Mouse (Mus musculus): ENCODE measurements around the gene Gpam.

The Gpam gene

GRCm38 (mm10) chr19:55103081-55103830 lies 23.8 kb downstream of the Gpam start:
- peak; percentile 75 for DNase-seq (ENCODE audit: low spot score)

GRCm38 (mm10) chr19:55101659-55102058 lies 25.4 kb downstream of the Gpam start:
- no peak for DNase-seq (ENCODE audit: low spot score)

- DNase-seq (ENCODE audit: low spot score) = no peak
Measured at GRCm38 (mm10) chr19:55100227-55101140, 26.6 kb downstream of the Gpam start.

- peak; percentile 79 for DNase-seq (ENCODE audit: low spot score)
Measured at GRCm38 (mm10) chr19:55099184-55100160, 27.6 kb downstream of the Gpam start.

- DNase-seq (ENCODE audit: low spot score) = peak; percentile 74
Measured at GRCm38 (mm10) chr19:55098409-55099183, 28.4 kb downstream of the Gpam start.

- DNase-seq (ENCODE audit: low spot score) = no peak
Measured at GRCm38 (mm10) chr19:55097396-55097967, 29.6 kb downstream of the Gpam start.

GRCm38 (mm10) chr19:55096666-55097065 lies 30.4 kb downstream of the Gpam start:
- DNase-seq (ENCODE audit: low spot score) = peak; percentile 15

- no peak for DNase-seq (ENCODE audit: low spot score)
Measured at GRCm38 (mm10) chr19:55095547-55095946, 31.5 kb downstream of the Gpam start.

GRCm38 (mm10) chr19:55091602-55092413 lies 35.2 kb downstream of the Gpam start:
- DNase-seq (ENCODE audit: low spot score) = no peak

GRCm38 (mm10) chr19:55090885-55091284 lies 36.2 kb downstream of the Gpam start:
- DNase-seq (ENCODE audit: low spot score) = no peak

- no peak for DNase-seq (ENCODE audit: low spot score)
Measured at GRCm38 (mm10) chr19:55090142-55090541, 36.9 kb downstream of the Gpam start.

GRCm38 (mm10) chr19:55087776-55088175 lies 39.3 kb downstream of the Gpam start:
- DNase-seq (ENCODE audit: low spot score) = no peak

GRCm38 (mm10) chr19:55085857-55086185 lies 41.2 kb downstream of the Gpam start:
- DNase-seq (ENCODE audit: low spot score) = no peak

- no peak for DNase-seq (ENCODE audit: low spot score)
Measured at GRCm38 (mm10) chr19:55084971-55085856, 41.8 kb downstream of the Gpam start.

- no peak for DNase-seq (ENCODE audit: low spot score)
Measured at GRCm38 (mm10) chr19:55076822-55077221, 50.2 kb downstream of the Gpam start.

GRCm38 (mm10) chr19:55073004-55073403 lies 54.0 kb downstream of the Gpam start:
- DNase-seq (ENCODE audit: low spot score) = no peak

- DNase-seq (ENCODE audit: low spot score) = no peak
Measured at GRCm38 (mm10) chr19:55069054-55069453, 58.0 kb downstream of the Gpam start.

GRCm38 (mm10) chr19:55063272-55063671 lies 63.8 kb downstream of the Gpam start:
- DNase-seq (ENCODE audit: low spot score) = no peak

GRCm38 (mm10) chr19:55062501-55062900 lies 64.5 kb downstream of the Gpam start:
- DNase-seq (ENCODE audit: low spot score) = no peak

Data from testis, postnatal 14 days (tissue).